Mouse (Mus musculus) embryonic fibroblast, embryonic 13.5 days (primary cell): Measurements from ENCODE around the gene Taf1c.

Experiments used
- CTCF ChIP-seq: IDR thresholded peaks from 2 replicates; pipeline ENCODE4 v1.5.1; 2011; ENCODE audit warnings: mild to moderate bottlenecking, control low read depth, low read length, moderate library complexity, borderline replicate concordance; ENCODE audit not compliant: insufficient read depth
- POLR2A ChIP-seq: IDR thresholded peaks from 2 replicates; pipeline ENCODE4 v1.6.1; 2011; ENCODE audit warnings: low read depth, mild to moderate bottlenecking, control low read depth, low read length, moderate library complexity

- TF ChIP-seq CTCF (no peak), POLR2A (no peak)
Observed at GRCm38 (mm10) chr8:119616358-119616757, 11.3 kb upstream of the Taf1c start.
